Mouse (Mus musculus): ENCODE results near the gene Zfp53.
"Not testable (repeated sequence)": the region's sequence is repeated elsewhere in the genome, so short reads cannot be mapped to it uniquely, and the experiment has no call there.

DNA sequence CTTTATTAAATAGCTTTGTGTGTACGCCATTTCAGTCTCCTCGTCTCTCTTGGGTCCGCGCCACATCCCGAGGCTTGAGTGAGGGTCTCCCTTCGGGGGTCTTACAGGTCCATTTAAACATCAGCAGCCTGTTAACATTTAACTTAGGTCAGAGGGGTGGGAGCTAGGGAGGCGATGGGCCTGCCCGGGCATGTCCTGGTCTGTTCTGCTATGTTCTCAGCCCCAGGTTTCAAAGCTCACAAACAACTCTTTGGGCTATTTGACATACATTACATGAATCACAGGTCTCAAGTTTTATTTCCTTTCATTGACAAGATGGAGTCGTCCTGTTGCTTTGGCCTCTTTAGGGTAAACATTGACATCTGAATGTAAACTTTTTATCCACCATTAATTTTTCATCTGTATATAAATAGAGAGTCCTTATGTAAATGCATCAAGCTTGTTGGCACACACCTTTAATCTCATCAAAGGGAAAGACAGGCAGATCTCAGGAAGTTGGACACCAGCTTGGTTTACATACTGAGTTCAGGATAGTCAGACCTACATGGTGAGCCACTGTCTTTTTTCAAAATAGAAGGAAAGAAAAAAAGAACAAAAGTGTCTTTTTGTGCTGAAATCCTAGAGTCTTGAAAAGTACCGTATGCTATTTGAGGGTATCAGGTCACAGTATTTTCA, 10.6 kb upstream of the Zfp53 start:
- not testable (repeated sequence) for TF ChIP-seq CTCF, EP300 (IDR thresholded peaks at IDR 0.05; ENCODE audit: low read depth)
